Mouse (Mus musculus) myocyte (in vitro differentiated cells): ENCODE data around the gene 4930568D16Rik. TPM values are rescaled to one million over a fixed set of nuclear protein-coding genes. Genes with fewer than 3 reads are reported as not detected.

Source experiments
- H3K27me3 ChIP-seq: one replicate; pipeline ENCODE4 v1.6.1; 2011; ENCODE audit not compliant: control insufficient read depth, insufficient read depth, insufficient read length
- H3K36me3 ChIP-seq: one replicate; pipeline ENCODE4 v1.6.1; 2011; ENCODE audit not compliant: control insufficient read depth, insufficient read depth
- H3K4me2 ChIP-seq: one replicate; pipeline ENCODE4 v1.6.1; 2011; ENCODE audit warnings: low read depth, control low read depth
- H3K4me3 ChIP-seq: one replicate; pipeline ENCODE4 v1.5.1; 2011; ENCODE audit warnings: mild to moderate bottlenecking, control low read depth, moderate library complexity
- H3K79me2 ChIP-seq: one replicate; pipeline ENCODE4 v1.6.1; 2011; ENCODE audit not compliant: control insufficient read depth, insufficient read depth
- H3ac ChIP-seq: one replicate; pipeline ENCODE4 v1.6.1; 2011; ENCODE audit not compliant: control insufficient read depth, insufficient read length
- CEBPB ChIP-seq: IDR thresholded peaks from 2 replicates; pipeline ENCODE4 v1.6.1; 2011; ENCODE audit warnings: mild to moderate bottlenecking, moderate library complexity; ENCODE audit not compliant: poor library complexity, insufficient read depth, severe bottlenecking
- E2F4 ChIP-seq: IDR thresholded peaks from one replicate; pipeline ENCODE4 v1.6.1; 2011; ENCODE audit warnings: mild to moderate bottlenecking, control low read depth, moderate library complexity; ENCODE audit not compliant: insufficient read depth
- MAX ChIP-seq: IDR thresholded peaks from one replicate; pipeline ENCODE4 v1.6.1; 2011; ENCODE audit warnings: low read depth, mild to moderate bottlenecking, control low read depth
- MYOD1 ChIP-seq, 3 experiments: IDR thresholded peaks; one replicate each; pipeline ENCODE4 v1.6.1; 2011; ENCODE audit warnings: control low read depth in 2 of 3, low read depth in 2 of 3, mild to moderate bottlenecking in 2 of 3, moderate library complexity in 1 of 3; ENCODE audit not compliant: insufficient read length in 2 of 3, control insufficient read depth in 1 of 3
- MYOG ChIP-seq, 3 experiments: IDR thresholded peaks; one replicate each; pipeline ENCODE4 v1.6.1; 2011; ENCODE audit warnings: control low read depth in 2 of 3, low read depth in 2 of 3, mild to moderate bottlenecking in 2 of 3; ENCODE audit not compliant: insufficient read length in 2 of 3, control insufficient read depth in 1 of 3, insufficient read depth in 1 of 3
- POLR2A ChIP-seq: IDR thresholded peaks from one replicate; pipeline ENCODE4 v1.6.1; 2011; ENCODE audit warnings: low read depth, mild to moderate bottlenecking, control low read depth, moderate library complexity; ENCODE audit not compliant: insufficient read length
- POLR2AphosphoS2 ChIP-seq: IDR thresholded peaks from one replicate; pipeline ENCODE4 v1.6.1; 2011; ENCODE audit warnings: low read depth, control low read depth; ENCODE audit not compliant: insufficient read length
- REST ChIP-seq: IDR thresholded peaks from one replicate; pipeline ENCODE4 v1.6.1; 2011; ENCODE audit warnings: mild to moderate bottlenecking, control low read depth, moderate library complexity; ENCODE audit not compliant: insufficient read depth, insufficient read length
- SRF ChIP-seq: IDR thresholded peaks from one replicate; pipeline ENCODE4 v1.6.1; 2011; ENCODE audit warnings: low read depth; ENCODE audit not compliant: control insufficient read depth, insufficient read length
- TCF12 ChIP-seq: IDR thresholded peaks from one replicate; pipeline ENCODE4 v1.6.1; 2011; ENCODE audit warnings: mild to moderate bottlenecking, control low read depth; ENCODE audit not compliant: poor library complexity, insufficient read depth, severe bottlenecking
- TCF3 ChIP-seq: IDR thresholded peaks from one replicate; pipeline ENCODE4 v1.6.1; 2011; ENCODE audit warnings: low read depth, control low read depth; ENCODE audit not compliant: insufficient read length
- USF1 ChIP-seq: IDR thresholded peaks from one replicate; pipeline ENCODE4 v1.6.1; 2011; ENCODE audit warnings: low read depth, mild to moderate bottlenecking, control low read depth, moderate library complexity
- polyA plus RNA-seq: library from polyadenylated mRNA; unstranded; fragments of >200 nt; fragmentation: generic; extraction: Trizol; gene quantifications from one replicate; pipeline ENCODE4 v1.2.1, GENCODE M21; 2012; ENCODE audit warnings: missing spikeins

Gene 4930568D16Rik
- polyA plus RNA-seq, 1 experiment, result not detected

- no peaks in the 10 kb centered on the region for H3K27me3 ChIP-seq
- no peak overlapping the region for H3K4me2 ChIP-seq
- H3K79me2 ChIP-seq, result no peaks in the 10 kb centered on the region
- no peak overlapping the region for H3ac ChIP-seq
- H3K4me3 ChIP-seq, result no peak overlapping the region
- H3K36me3 ChIP-seq, result no peaks in the 10 kb centered on the region
- TF ChIP-seq MYOG (IDR thresholded peaks at IDR 0.05; ENCODE audit: control insufficient read depth in 1 of 3, insufficient read depth in 1 of 3, insufficient read length in 2 of 3, low read depth in 2 of 3), result no peak
Measured at GRCm38 (mm10) chr2:35373003-35373402, 5.5 kb upstream of the 4930568D16Rik start.

- H3K4me3 ChIP-seq, result no peak overlapping the region
- no peaks in the 10 kb centered on the region for H3K27me3 ChIP-seq
- H3K4me2 ChIP-seq, result no peak overlapping the region
- no peak overlapping the region for H3ac ChIP-seq
- no peak for TF ChIP-seq TCF3
- no peak for TF ChIP-seq USF1
- TF ChIP-seq MYOD1 (IDR thresholded peaks at IDR 0.05; ENCODE audit: control insufficient read depth in 1 of 3, insufficient read length in 2 of 3, low read depth in 2 of 3), result no peak
- TF ChIP-seq REST, result no peak
- no peak for TF ChIP-seq TCF12
- no peak for TF ChIP-seq E2F4
- TF ChIP-seq POLR2A, result no peak
- TF ChIP-seq MAX, result no peak
- H3K36me3 ChIP-seq, result no peaks in the 10 kb centered on the region
- no peaks in the 10 kb centered on the region for H3K79me2 ChIP-seq
Measured at GRCm38 (mm10) chr2:35370686-35371085, 3.2 kb upstream of the 4930568D16Rik start.

- H3K36me3 ChIP-seq, result no peaks in the 10 kb centered on the region
- H3K27me3 ChIP-seq, result no peaks in the 10 kb centered on the region
- H3ac ChIP-seq, result no peak overlapping the region
- TF ChIP-seq USF1 (no peak), MAX (no peak)
- peak overlapping the region; percentile 43 for H3K4me2 ChIP-seq
- H3K79me2 ChIP-seq, result no peaks in the 10 kb centered on the region
- no peak overlapping the region for H3K4me3 ChIP-seq
Measured at GRCm38 (mm10) chr2:35349184-35349583, 18.3 kb downstream of the 4930568D16Rik start.

- H3K27me3 ChIP-seq, result no peaks in the 10 kb centered on the region
- no peak for TF ChIP-seq POLR2A
- TF ChIP-seq USF1, result no peak
- no peak for TF ChIP-seq MYOG (IDR thresholded peaks at IDR 0.05; ENCODE audit: control insufficient read depth in 1 of 3, insufficient read depth in 1 of 3, insufficient read length in 2 of 3, low read depth in 2 of 3)
- no peak for TF ChIP-seq CEBPB
- no peak for TF ChIP-seq MYOD1 (IDR thresholded peaks at IDR 0.05; ENCODE audit: control insufficient read depth in 1 of 3, insufficient read length in 2 of 3, low read depth in 2 of 3)
- no peaks in the 10 kb centered on the region for H3K36me3 ChIP-seq
- no peak overlapping the region for H3K4me3 ChIP-seq
- H3K4me2 ChIP-seq, result no peak overlapping the region
- no peaks in the 10 kb centered on the region for H3K79me2 ChIP-seq
- no peak overlapping the region for H3ac ChIP-seq
Measured at GRCm38 (mm10) chr2:35345984-35346383, 21.5 kb downstream of the 4930568D16Rik start.

- Histone ChIP-seq H3K27me3 (no peaks in the 10 kb centered on the region), H3K4me2 (peak overlapping the region; percentile 48), H3K36me3 (no peaks in the 10 kb centered on the region), H3ac (no peak overlapping the region), H3K4me3 (no peak overlapping the region), H3K79me2 (no peaks in the 10 kb centered on the region)
- TF ChIP-seq CEBPB (peak; percentile 79), TCF3 (no peak), POLR2AphosphoS2 (no peak), SRF (no peak), USF1 (no peak), TCF12 (no peak)
Measured at GRCm38 (mm10) chr2:35342605-35343004, 24.9 kb downstream of the 4930568D16Rik start.

GRCm38 (mm10) chr2:35338707-35339106 lies 28.8 kb downstream of the 4930568D16Rik start:
- Histone ChIP-seq H3K79me2 (peaks cover 26% of the 10 kb centered on the region), H3ac (no peak overlapping the region), H3K27me3 (no peaks in the 10 kb centered on the region), H3K36me3 (no peaks in the 10 kb centered on the region), H3K4me2 (peak overlapping the region; percentile 99), H3K4me3 (no peak overlapping the region)
- no peak for TF ChIP-seq SRF
- peak; percentile 56; the same call in 1 of the 2 replicates for TF ChIP-seq CEBPB
